Mouse (Mus musculus): ENCODE data around the gene Foxp1. TPM values are rescaled to one million over a fixed set of nuclear protein-coding genes. Genes with fewer than 3 reads are reported as not detected.

The Foxp1 gene
- polyA plus RNA-seq, 1 experiment from 2014 or later, result 91.9 TPM

- WGBS, result 96% methylated on average over 5 of the region's 5 CpGs
- Histone ChIP-seq H3K4me2 (replicated peaks; ENCODE audit: low read depth, low read length) (no peak overlapping the region), H3K9ac (ENCODE audit: low read depth, low read length) (no peak overlapping the region), H3K4me3 (ENCODE audit: low read depth, low read length) (no peak overlapping the region), H3K27ac (ENCODE audit: low read depth, low read length) (no peak overlapping the region), H3K4me1 (replicated peaks; ENCODE audit: control insufficient read depth, insufficient read depth, low read length) (0 out of 2 replicates have a peak, but pooled peaks cover 2% of the 10 kb centered on the region), H3K27me3 (ENCODE audit: control insufficient read depth, insufficient read depth, low read length) (no peaks in the 10 kb centered on the region), H3K36me3 (ENCODE audit: control insufficient read depth, insufficient read depth, low read length) (no peaks in the 10 kb centered on the region), H3K9me3 (ENCODE audit: control insufficient read depth, low read length) (no peaks in the 10 kb centered on the region)
- ATAC-seq (ENCODE audit: low FRiP score), result no peak
- DNase-seq (ENCODE audit: low spot score), result no peak
These were observed 568.1 kb downstream of the Foxp1 start for GRCm38 (mm10) chr6:98954439-98954838.

GRCm38 (mm10) chr6:98949703-98950191 is 572.8 kb downstream of the Foxp1 start:
- H3K9ac ChIP-seq (ENCODE audit: low read depth, low read length), result no peak overlapping the region
- H3K9me3 ChIP-seq (ENCODE audit: control insufficient read depth, low read length), result no peaks in the 10 kb centered on the region
- H3K4me2 ChIP-seq (replicated peaks; ENCODE audit: low read depth, low read length), result no peak overlapping the region
- 0 out of 2 replicates have a peak, but pooled peaks cover 2% of the 10 kb centered on the region for H3K4me1 ChIP-seq (replicated peaks; ENCODE audit: control insufficient read depth, insufficient read depth, low read length)
- DNase-seq (ENCODE audit: low spot score) (peak; percentile 20), ATAC-seq (ENCODE audit: low FRiP score) (no peak)
- no peak overlapping the region; the same call in 1 of the 2 replicates for H3K27ac ChIP-seq (ENCODE audit: low read depth, low read length)
- no peaks in the 10 kb centered on the region for H3K27me3 ChIP-seq (ENCODE audit: control insufficient read depth, insufficient read depth, low read length)
- H3K36me3 ChIP-seq (ENCODE audit: control insufficient read depth, insufficient read depth, low read length), result no peaks in the 10 kb centered on the region
- 19% methylated on average over 6 of the region's 6 CpGs for WGBS
- no peak overlapping the region for H3K4me3 ChIP-seq (ENCODE audit: low read depth, low read length)

DNA sequence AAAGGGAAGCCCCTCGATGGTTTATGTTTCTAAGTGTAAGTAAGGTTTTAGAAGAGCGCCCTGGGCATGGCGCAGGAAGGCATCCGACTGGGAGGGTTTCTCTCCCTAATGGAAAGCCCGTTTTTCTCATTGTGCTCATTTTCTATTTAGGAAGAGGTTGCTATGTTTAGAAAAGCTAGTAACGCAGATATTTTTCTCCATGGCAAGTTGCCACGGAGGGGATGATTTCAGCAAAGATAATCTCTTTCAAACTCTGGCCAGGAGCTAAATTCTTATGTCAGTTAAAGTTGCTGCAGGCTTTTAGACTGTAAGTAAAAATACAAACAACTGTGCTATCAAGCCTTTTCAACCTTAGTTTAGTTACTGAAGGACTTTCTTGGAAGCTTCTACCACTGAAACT is 573.2 kb downstream of the Foxp1 start:
- Histone ChIP-seq H3K4me1 (replicated peaks; ENCODE audit: control insufficient read depth, insufficient read depth, low read length) (0 out of 2 replicates have a peak, but pooled peaks cover 2% of the 10 kb centered on the region), H3K36me3 (ENCODE audit: control insufficient read depth, insufficient read depth, low read length) (no peaks in the 10 kb centered on the region), H3K4me2 (replicated peaks; ENCODE audit: low read depth, low read length) (no peak overlapping the region), H3K4me3 (ENCODE audit: low read depth, low read length) (no peak overlapping the region), H3K27ac (ENCODE audit: low read depth, low read length) (no peak overlapping the region), H3K9ac (ENCODE audit: low read depth, low read length) (no peak overlapping the region), H3K9me3 (ENCODE audit: control insufficient read depth, low read length) (no peaks in the 10 kb centered on the region), H3K27me3 (ENCODE audit: control insufficient read depth, insufficient read depth, low read length) (no peaks in the 10 kb centered on the region)
- ATAC-seq (ENCODE audit: low FRiP score) (no peak), DNase-seq (ENCODE audit: low spot score) (no peak)
- WGBS, result 69% methylated on average over 7 of the region's 7 CpGs

GRCm38 (mm10) chr6:98948153-98949141 is 574.1 kb downstream of the Foxp1 start:
- Histone ChIP-seq H3K27me3 (ENCODE audit: control insufficient read depth, insufficient read depth, low read length) (no peaks in the 10 kb centered on the region), H3K4me3 (ENCODE audit: low read depth, low read length) (no peak overlapping the region), H3K9ac (ENCODE audit: low read depth, low read length) (no peak overlapping the region), H3K36me3 (ENCODE audit: control insufficient read depth, insufficient read depth, low read length) (no peaks in the 10 kb centered on the region), H3K27ac (ENCODE audit: low read depth, low read length) (no peak overlapping the region; the same call in 1 of the 2 replicates), H3K4me2 (replicated peaks; ENCODE audit: low read depth, low read length) (no peak overlapping the region), H3K9me3 (ENCODE audit: control insufficient read depth, low read length) (no peaks in the 10 kb centered on the region), H3K4me1 (replicated peaks; ENCODE audit: control insufficient read depth, insufficient read depth, low read length) (0 out of 2 replicates have a peak, but pooled peaks cover 2% of the 10 kb centered on the region)
- peak; percentile 46 for DNase-seq (ENCODE audit: low spot score)
- WGBS, result 65% methylated on average over 21 of the region's 21 CpGs
- ATAC-seq (ENCODE audit: low FRiP score), result peak; percentile 60; the same call in 1 of the 2 replicates

GRCm38 (mm10) chr6:98947486-98948152 is 574.9 kb downstream of the Foxp1 start:
- 66% methylated on average over 11 of the region's 11 CpGs for WGBS
- Histone ChIP-seq H3K9me3 (ENCODE audit: control insufficient read depth, low read length) (no peaks in the 10 kb centered on the region), H3K4me2 (replicated peaks; ENCODE audit: low read depth, low read length) (no peak overlapping the region), H3K4me1 (replicated peaks; ENCODE audit: control insufficient read depth, insufficient read depth, low read length) (0 out of 2 replicates have a peak, but pooled peaks cover 2% of the 10 kb centered on the region), H3K27ac (ENCODE audit: low read depth, low read length) (no peak overlapping the region), H3K27me3 (ENCODE audit: control insufficient read depth, insufficient read depth, low read length) (no peaks in the 10 kb centered on the region), H3K36me3 (ENCODE audit: control insufficient read depth, insufficient read depth, low read length) (no peaks in the 10 kb centered on the region), H3K4me3 (ENCODE audit: low read depth, low read length) (no peak overlapping the region), H3K9ac (ENCODE audit: low read depth, low read length) (no peak overlapping the region)
- DNase-seq (ENCODE audit: low spot score) (no peak), ATAC-seq (ENCODE audit: low FRiP score) (peak; percentile 53; the same call in 1 of the 2 replicates)

GRCm38 (mm10) chr6:98946731-98947130 is 575.8 kb downstream of the Foxp1 start:
- H3K36me3 ChIP-seq (ENCODE audit: control insufficient read depth, insufficient read depth, low read length), result no peaks in the 10 kb centered on the region
- no peak overlapping the region for H3K4me2 ChIP-seq (replicated peaks; ENCODE audit: low read depth, low read length)
- no peaks in the 10 kb centered on the region for H3K27me3 ChIP-seq (ENCODE audit: control insufficient read depth, insufficient read depth, low read length)
- H3K4me3 ChIP-seq (ENCODE audit: low read depth, low read length), result no peak overlapping the region
- 88% methylated on average over 4 of the region's 4 CpGs for WGBS
- DNase-seq (ENCODE audit: low spot score) (no peak), ATAC-seq (ENCODE audit: low FRiP score) (no peak)
- no peaks in the 10 kb centered on the region for H3K9me3 ChIP-seq (ENCODE audit: control insufficient read depth, low read length)
- H3K27ac ChIP-seq (ENCODE audit: low read depth, low read length), result no peak overlapping the region
- H3K4me1 ChIP-seq (replicated peaks; ENCODE audit: control insufficient read depth, insufficient read depth, low read length), result 0 out of 2 replicates have a peak, but pooled peaks cover 2% of the 10 kb centered on the region
- no peak overlapping the region for H3K9ac ChIP-seq (ENCODE audit: low read depth, low read length)

DNA sequence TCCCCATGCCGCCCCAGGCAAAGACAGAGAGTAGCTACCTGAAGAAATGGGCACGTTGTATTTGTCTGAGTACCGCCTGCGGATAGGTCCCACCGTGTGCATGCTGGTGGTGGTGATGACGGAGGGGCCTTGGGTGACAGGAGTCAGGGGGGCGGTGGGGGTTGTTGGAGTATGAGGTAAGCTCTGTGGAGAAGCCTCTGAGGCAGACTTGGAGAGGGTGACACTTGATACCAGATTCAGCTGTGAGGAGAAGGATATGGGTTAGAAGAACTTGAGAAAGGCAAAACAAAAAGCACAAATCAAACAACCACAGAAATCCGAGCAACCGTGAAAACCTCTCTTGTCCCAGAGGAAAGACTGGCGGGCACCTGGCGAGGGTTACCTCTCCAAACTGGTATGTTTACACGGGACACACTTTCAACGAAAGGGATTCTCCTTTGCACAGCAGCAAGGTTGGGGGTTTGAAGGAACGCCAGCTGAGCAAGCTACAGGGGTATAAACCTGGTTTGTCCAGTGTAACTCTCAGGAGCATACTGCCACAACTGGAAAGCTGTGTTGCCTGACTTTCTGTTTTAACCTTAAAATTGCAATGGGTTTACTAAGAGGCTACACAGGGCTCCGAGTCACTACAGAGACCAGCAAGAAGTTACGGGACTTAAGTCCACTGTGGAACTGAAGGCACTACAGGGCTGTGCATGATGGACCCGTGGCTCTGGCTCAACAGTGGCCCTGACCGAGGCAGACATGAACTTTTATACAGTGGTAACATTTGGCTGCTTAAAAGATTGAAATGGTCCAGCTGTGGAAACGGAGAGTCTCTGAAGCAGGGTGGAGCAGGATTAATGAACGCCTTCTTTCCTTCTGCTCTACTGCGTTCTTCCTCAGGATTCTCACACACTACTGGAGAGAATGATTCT is 576.8 kb downstream of the Foxp1 start:
- ATAC-seq (ENCODE audit: low FRiP score) (no peak), DNase-seq (ENCODE audit: low spot score) (no peak)
- Histone ChIP-seq H3K27me3 (ENCODE audit: control insufficient read depth, insufficient read depth, low read length) (no peaks in the 10 kb centered on the region), H3K9me3 (ENCODE audit: control insufficient read depth, low read length) (no peaks in the 10 kb centered on the region), H3K9ac (ENCODE audit: low read depth, low read length) (no peak overlapping the region), H3K4me1 (replicated peaks; ENCODE audit: control insufficient read depth, insufficient read depth, low read length) (0 out of 2 replicates have a peak, but pooled peaks cover 2% of the 10 kb centered on the region), H3K4me3 (ENCODE audit: low read depth, low read length) (no peak overlapping the region), H3K27ac (ENCODE audit: low read depth, low read length) (no peak overlapping the region), H3K36me3 (ENCODE audit: control insufficient read depth, insufficient read depth, low read length) (no peaks in the 10 kb centered on the region), H3K4me2 (replicated peaks; ENCODE audit: low read depth, low read length) (no peak overlapping the region)
- WGBS, result 80% methylated on average over 21 of the region's 21 CpGs

DNA sequence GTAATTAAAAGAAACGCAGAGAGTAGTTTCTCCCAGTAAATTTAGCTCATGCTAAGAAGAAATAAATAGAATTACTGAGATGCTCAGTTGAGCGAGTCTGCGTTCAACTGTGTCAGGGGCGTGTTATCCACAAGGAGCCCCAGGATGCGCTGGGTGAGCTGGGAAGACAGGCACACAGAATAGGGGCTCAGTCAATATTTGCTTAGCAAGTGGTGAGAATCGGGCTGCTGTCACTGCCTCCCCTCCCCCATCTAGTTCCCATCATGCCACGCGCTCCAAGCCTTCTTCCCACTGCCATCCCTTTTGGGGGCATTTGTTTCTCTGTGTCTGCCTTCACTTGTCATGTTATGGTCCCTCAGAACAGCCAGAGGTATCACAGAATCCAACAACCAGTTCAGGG is 584.2 kb downstream of the Foxp1 start:
- H3K9ac ChIP-seq (ENCODE audit: low read depth, low read length), result no peak overlapping the region
- WGBS, result 67% methylated on average over 8 of the region's 8 CpGs
- H3K27me3 ChIP-seq (ENCODE audit: control insufficient read depth, insufficient read depth, low read length), result no peaks in the 10 kb centered on the region
- no peak overlapping the region for H3K27ac ChIP-seq (ENCODE audit: low read depth, low read length)
- no peak for ATAC-seq (ENCODE audit: low FRiP score)
- H3K4me3 ChIP-seq (ENCODE audit: low read depth, low read length), result no peak overlapping the region
- H3K9me3 ChIP-seq (ENCODE audit: control insufficient read depth, low read length), result no peaks in the 10 kb centered on the region
- H3K4me1 ChIP-seq (replicated peaks; ENCODE audit: control insufficient read depth, insufficient read depth, low read length), result no peaks in the 10 kb centered on the region; the same call in 1 of the 2 replicates
- no peak overlapping the region for H3K4me2 ChIP-seq (replicated peaks; ENCODE audit: low read depth, low read length)
- H3K36me3 ChIP-seq (ENCODE audit: control insufficient read depth, insufficient read depth, low read length), result no peaks in the 10 kb centered on the region
- DNase-seq (ENCODE audit: low spot score), result no peak

Measured in hindbrain, embryonic 11.5 days (tissue).